Mouse (Mus musculus) neural tube, embryonic 13.5 days (tissue): ENCODE data around the gene Pcbp4. TPM values are rescaled to one million over a fixed set of nuclear protein-coding genes. Genes with fewer than 3 reads are reported as not detected.

ENCODE experiments used
- ATAC-seq: fragments of 200-750 bp; cut with Nextera tagmentation; 2 replicates; pipeline ENCODE4 v1.8.0; 2017; ENCODE audit warnings: low read depth, mild to moderate bottlenecking, moderate TSS enrichment, moderate library complexity
- H3K27ac ChIP-seq: fragments of 300-500 bp; sonication (generic); replicated peaks from 2 replicates; pipeline ENCODE4 v1.5.1; 2015; ENCODE audit warnings: moderate library complexity, mild to moderate bottlenecking, inconsistent platforms
- H3K27me3 ChIP-seq: fragments of 300-500 bp; sonication (generic); 2 replicates; pipeline ENCODE4 v1.6.1; 2015; ENCODE audit warnings: mild to moderate bottlenecking, inconsistent platforms
- H3K36me3 ChIP-seq: fragments of 300-500 bp; sonication (generic); 2 replicates; pipeline ENCODE4 v1.6.1; 2015; ENCODE audit warnings: mild to moderate bottlenecking, inconsistent platforms
- H3K4me1 ChIP-seq: fragments of 300-500 bp; sonication (generic); replicated peaks from 2 replicates; pipeline ENCODE4 v1.6.1; 2015; ENCODE audit warnings: inconsistent platforms
- H3K4me2 ChIP-seq: fragments of 300-500 bp; sonication (generic); 2 replicates; pipeline ENCODE4 v1.6.1; 2015; ENCODE audit warnings: inconsistent platforms, mild to moderate bottlenecking, moderate library complexity
- H3K4me3 ChIP-seq: fragments of 300-500 bp; sonication (generic); 2 replicates; pipeline ENCODE4 v1.5.1; 2015; ENCODE audit warnings: mild to moderate bottlenecking, inconsistent platforms
- H3K9ac ChIP-seq: fragments of 300-500 bp; sonication (generic); 2 replicates; pipeline ENCODE4 v1.6.1; 2015; ENCODE audit warnings: moderate library complexity, mild to moderate bottlenecking, inconsistent platforms
- H3K9me3 ChIP-seq: fragments of 300-500 bp; sonication (generic); 2 replicates; pipeline ENCODE4 v1.6.1; 2016; ENCODE audit warnings: inconsistent platforms
- WGBS: fragments of 180-500 bp; shearing (Covaris S2); methylation state at CpG from one replicate; pipeline ENCODE4 v1.1.7; 2015; 5-methylcytosine and 5-hydroxymethylcytosine counted together
- polyA plus RNA-seq: library from polyadenylated mRNA; unstranded; fragments of >200 nt; fragmentation: Nextera tagmentation; extraction: Ambion mirVana; gene quantifications from 2 replicates; pipeline ENCODE4 v1.2.1, GENCODE M21; 2015

Gene Pcbp4
- polyA plus RNA-seq, 1 experiment from 2014 or later, result 262 TPM

DNA sequence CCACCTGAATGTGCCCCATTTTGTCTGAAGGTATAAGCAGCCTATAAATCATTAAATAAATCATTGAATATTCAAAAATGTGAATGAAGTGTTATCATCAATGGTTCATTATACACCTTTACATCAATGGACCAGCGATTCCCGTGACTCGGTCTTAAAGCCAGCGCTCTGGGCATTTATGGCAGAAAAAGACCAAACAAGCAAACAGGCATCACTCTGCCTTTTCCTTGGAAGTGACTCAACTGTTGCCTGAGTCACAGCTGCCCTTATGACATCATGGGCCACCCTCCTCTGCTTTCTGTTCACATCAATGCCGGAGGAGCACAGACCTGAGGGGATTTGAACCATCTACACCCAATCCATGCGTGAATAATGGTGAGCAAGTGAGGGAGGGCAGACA, 46.6 kb downstream of the Pcbp4 start, which contains the start of gene Iqcf1:
Iqcf1 (plus strand) TSS at position 301 of the 400 bp plus-strand sequence.
- Histone ChIP-seq H3K36me3 (no peaks in the 10 kb centered on the region), H3K27me3 (no peaks in the 10 kb centered on the region), H3K4me3 (no peak within 1 kb of the TSS), H3K4me2 (no peak within 1 kb of the TSS), H3K9ac (no peak within 1 kb of the TSS), H3K4me1 (no peaks in the 10 kb centered on the region), H3K27ac (no peak within 1 kb of the TSS), H3K9me3 (no peaks in the 10 kb centered on the region)
- WGBS, result 94% methylated on average over 6 of the region's 6 CpGs
- ATAC-seq, result no peak

DNA sequence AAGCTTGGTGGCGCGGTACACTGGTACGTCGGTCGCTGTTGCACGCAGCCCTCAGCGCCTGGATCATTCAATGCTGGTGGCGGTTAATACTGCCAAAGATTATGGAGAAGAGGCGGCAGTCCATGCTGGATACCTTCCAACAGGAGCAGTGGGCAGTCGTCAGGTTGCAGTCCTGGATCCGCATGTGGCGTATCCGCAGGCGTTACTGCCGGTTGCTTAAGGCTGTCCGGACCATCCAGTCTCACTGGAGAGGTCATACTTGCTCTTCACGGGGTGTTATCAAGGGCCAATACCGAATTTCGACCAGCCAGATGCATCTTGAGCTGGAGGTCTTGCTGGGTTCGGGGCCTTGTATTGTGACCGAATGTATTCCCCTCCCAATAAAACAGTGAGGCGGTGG, 48.8 kb downstream of the Pcbp4 start:
- no peaks in the 10 kb centered on the region for H3K4me1 ChIP-seq
- ATAC-seq, result no peak
- H3K9ac ChIP-seq, result no peak overlapping the region
- no peak overlapping the region for H3K27ac ChIP-seq
- 87% methylated on average over 22 of the region's 22 CpGs for WGBS
- no peaks in the 10 kb centered on the region for H3K9me3 ChIP-seq
- no peak overlapping the region for H3K4me3 ChIP-seq
- H3K36me3 ChIP-seq, result no peaks in the 10 kb centered on the region
- no peak overlapping the region for H3K4me2 ChIP-seq
- no peaks in the 10 kb centered on the region for H3K27me3 ChIP-seq

DNA sequence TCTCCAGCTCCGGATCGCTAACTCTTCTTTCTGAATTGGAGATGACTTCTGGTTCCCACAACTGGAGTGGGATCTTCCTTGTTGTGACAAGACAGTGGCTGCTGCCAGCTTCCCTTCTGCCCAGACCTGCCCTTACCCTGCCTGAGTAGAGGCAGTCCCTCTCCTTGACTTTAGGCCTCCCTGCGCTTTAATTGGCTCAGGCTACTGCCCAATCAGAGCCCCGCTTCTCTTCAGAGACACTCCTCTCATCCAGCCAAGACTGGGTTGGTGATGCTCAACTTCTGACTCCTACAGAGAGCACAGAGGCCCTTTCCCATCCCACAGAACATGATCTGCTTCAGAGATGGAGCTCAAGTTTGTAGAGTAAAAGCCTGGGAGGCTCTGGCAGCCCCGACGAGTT, 51.2 kb downstream of the Pcbp4 start:
- no peak overlapping the region for H3K4me2 ChIP-seq
- H3K9ac ChIP-seq, result no peak overlapping the region
- ATAC-seq, result no peak
- WGBS, result 79% methylated on average over 6 of the region's 6 CpGs
- H3K4me1 ChIP-seq, result no peaks in the 10 kb centered on the region
- H3K27ac ChIP-seq, result no peak overlapping the region
- H3K4me3 ChIP-seq, result no peak overlapping the region
- no peaks in the 10 kb centered on the region for H3K36me3 ChIP-seq
- H3K9me3 ChIP-seq, result no peaks in the 10 kb centered on the region
- no peaks in the 10 kb centered on the region for H3K27me3 ChIP-seq

DNA sequence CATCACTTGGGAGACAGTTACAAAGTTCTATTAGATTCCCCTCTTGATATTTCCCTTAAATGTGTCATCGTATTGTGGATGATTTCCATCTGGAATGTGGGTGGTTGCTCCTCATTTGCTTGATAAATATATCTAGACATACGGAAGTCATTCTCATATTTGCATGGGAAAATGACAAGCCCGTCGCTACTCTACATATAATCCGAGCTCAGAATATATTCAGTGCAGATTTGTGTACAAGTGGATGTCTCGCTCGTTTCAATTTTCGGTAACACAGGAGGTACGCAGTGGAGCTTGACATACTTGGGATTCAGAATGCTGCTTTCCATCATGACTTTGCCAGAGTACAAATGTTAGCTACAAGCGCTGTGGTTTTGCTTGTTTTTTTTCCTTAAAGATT, 56.3 kb downstream of the Pcbp4 start:
- no peak overlapping the region for H3K9ac ChIP-seq
- no peak overlapping the region for H3K27ac ChIP-seq
- 95% methylated on average over 10 of the region's 10 CpGs for WGBS
- no peaks in the 10 kb centered on the region for H3K4me1 ChIP-seq
- H3K36me3 ChIP-seq, result no peaks in the 10 kb centered on the region
- ATAC-seq, result no peak
- H3K27me3 ChIP-seq, result no peaks in the 10 kb centered on the region
- no peaks in the 10 kb centered on the region for H3K9me3 ChIP-seq
- no peak overlapping the region for H3K4me3 ChIP-seq
- H3K4me2 ChIP-seq, result no peak overlapping the region

DNA sequence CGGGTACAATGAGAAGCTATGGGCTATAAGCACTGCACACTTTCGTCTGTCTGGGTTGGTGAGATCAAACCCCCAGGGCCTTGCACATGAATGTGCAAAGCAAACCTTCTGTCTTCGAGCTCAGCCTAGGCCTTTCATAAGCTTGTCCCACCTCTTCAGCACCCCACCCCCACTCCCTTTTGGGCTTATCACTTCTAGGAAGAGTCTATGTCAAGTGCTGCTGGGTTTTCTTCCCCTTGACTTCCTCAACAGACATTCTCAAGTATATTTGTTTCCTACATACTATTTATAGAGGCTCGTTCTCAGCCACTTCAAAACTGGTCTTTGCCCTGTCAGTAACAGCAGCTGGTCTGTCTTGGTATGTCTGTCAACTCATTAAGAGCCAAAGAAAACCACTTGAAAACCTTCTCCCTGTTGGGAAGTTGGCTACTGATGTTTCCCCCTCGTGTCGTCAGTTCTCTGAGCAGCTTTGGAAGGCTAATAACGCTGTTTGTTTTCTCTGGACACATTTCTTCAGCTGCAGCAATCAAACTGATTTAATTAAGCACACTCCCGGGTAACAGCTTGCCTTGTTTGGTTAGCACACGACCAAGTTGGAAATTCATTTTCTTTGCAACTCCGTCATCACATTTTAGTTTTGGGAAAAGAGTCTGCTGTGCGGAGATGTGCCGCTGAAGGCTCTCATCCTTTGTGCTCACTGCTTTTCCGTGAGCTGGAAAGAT, 59.8 kb downstream of the Pcbp4 start:
- H3K36me3 ChIP-seq, result no peaks in the 10 kb centered on the region
- WGBS, result 73% methylated on average over 13 of the region's 13 CpGs

DNA sequence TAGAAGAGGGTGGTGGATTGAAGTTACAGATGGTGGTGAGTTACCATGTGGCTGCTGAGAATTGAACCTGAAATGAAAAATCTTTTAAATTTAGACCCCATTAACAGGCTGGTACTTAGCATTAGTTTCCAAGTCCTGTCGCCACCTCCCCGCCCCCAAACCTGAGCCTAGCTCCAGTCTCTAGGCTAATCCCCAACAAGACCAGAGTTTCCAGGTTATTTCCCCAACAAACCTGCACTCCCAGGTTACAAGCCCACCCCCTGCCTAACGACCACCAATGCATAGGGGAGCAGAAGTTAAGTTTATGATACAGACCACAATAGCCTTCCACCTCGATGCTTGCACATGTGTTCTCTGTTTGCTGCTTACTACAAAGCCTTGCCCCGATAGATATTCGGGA, 60.5 kb downstream of the Pcbp4 start:
- no peaks in the 10 kb centered on the region for H3K9me3 ChIP-seq
- H3K27ac ChIP-seq, result no peak overlapping the region
- no peaks in the 10 kb centered on the region for H3K4me1 ChIP-seq
- WGBS, result 74% methylated on average over 6 of the region's 6 CpGs
- no peaks in the 10 kb centered on the region for H3K27me3 ChIP-seq
- no peak for ATAC-seq
- no peaks in the 10 kb centered on the region for H3K36me3 ChIP-seq
- H3K9ac ChIP-seq, result no peak overlapping the region
- H3K4me2 ChIP-seq, result no peak overlapping the region
- H3K4me3 ChIP-seq, result no peak overlapping the region

More for the DNA sequence above, 59.8 kb downstream of the Pcbp4 start:
- no peaks in the 10 kb centered on the region for H3K27me3 ChIP-seq
- no peaks in the 10 kb centered on the region for H3K4me1 ChIP-seq
- H3K4me2 ChIP-seq, result no peak overlapping the region
- no peak overlapping the region for H3K9ac ChIP-seq
- H3K9me3 ChIP-seq, result no peaks in the 10 kb centered on the region
- ATAC-seq, result no peak
- H3K4me3 ChIP-seq, result no peak overlapping the region
- H3K27ac ChIP-seq, result no peak overlapping the region

Other genes with a start within 250 kb of the Pcbp4 start
- gene Tlr9, start 230.7 kb upstream of the Pcbp4 start, polyA plus RNA-seq, result not detected in 2 replicates
- 96.8 and 101 TPM in 2 replicates for gene Alas1, start 204.6 kb upstream of the Pcbp4 start, polyA plus RNA-seq
- gene Poc1a, start 172.2 kb upstream of the Pcbp4 start, polyA plus RNA-seq, result 8.0 and 8.4 TPM in 2 replicates
- 12.3 and 13.1 TPM in 2 replicates for gene Dusp7, start 84.7 kb upstream of the Pcbp4 start, polyA plus RNA-seq
- gene Rpl29, start 23.8 kb upstream of the Pcbp4 start, polyA plus RNA-seq, result 576 and 729 TPM in 2 replicates
- gene Acy1, start 15.0 kb upstream of the Pcbp4 start, polyA plus RNA-seq, result 27.9 and 31.0 TPM in 2 replicates
- gene Abhd14b, start 5.8 kb upstream of the Pcbp4 start, polyA plus RNA-seq, result 5.9 and 6.9 TPM in 2 replicates
- 49.7 and 57.4 TPM in 2 replicates for gene Abhd14a, start 5.6 kb upstream of the Pcbp4 start, polyA plus RNA-seq
- gene Gpr62, start 12.6 kb downstream of the Pcbp4 start, polyA plus RNA-seq, result 0.73 and 0.92 TPM in 2 replicates
- gene Rrp9, start 22.7 kb downstream of the Pcbp4 start, polyA plus RNA-seq, result 42.3 and 43.7 TPM in 2 replicates
- 1.3 TPM in 2 replicates for gene Parp3, start 23.7 kb downstream of the Pcbp4 start, polyA plus RNA-seq
- gene Iqcf1, start 46.7 kb downstream of the Pcbp4 start, polyA plus RNA-seq, result not detected in 2 replicates
- gene Iqcf5, start 61.3 kb downstream of the Pcbp4 start, polyA plus RNA-seq, result not detected in 2 replicates
- gene Iqcf3, start 108.3 kb downstream of the Pcbp4 start, polyA plus RNA-seq, result not detected in 2 replicates
- not detected in 2 replicates for gene Iqcf4, start 117.7 kb downstream of the Pcbp4 start, polyA plus RNA-seq
- gene Iqcf6, start 173.3 kb downstream of the Pcbp4 start, polyA plus RNA-seq, result not detected in 2 replicates
- gene Grm2, start 202.8 kb downstream of the Pcbp4 start, polyA plus RNA-seq, result 3.5 and 4.2 TPM in 2 replicates
- gene Tex264, start 232.6 kb downstream of the Pcbp4 start, polyA plus RNA-seq, result 52.6 and 57.4 TPM in 2 replicates